19 mouse cellular contexts compared by ENCODE assay signal in genomic region chr1:106598292-106598583, GRCm38 (mm10).
"Had no signal": no experiment of that assay in that cellular context is flagged by ENCODE, and none has a peak within 500 bp of the region (broad histone marks: within the 10 kb centered on the region; RNA-seq: fewer than 3 reads in every experiment).

No protein-coding gene starts in this region.

- H3K36me3 ChIP-seq: midbrain, embryonic 12.5 days; midbrain, embryonic 15.5 days; neural tube, embryonic 13.5 days; stomach, embryonic 15.5 days had no signal

- DNase-seq: kidney, adult 2 months; left cerebral cortex, postnatal 4 days; liver, postnatal 0 days; lung, embryonic 14.5 days; lung, postnatal 4 days; retina, postnatal 1 day; right cerebral cortex, postnatal 25 days; spleen, adult 18-20 months; thymus, postnatal 36 days had no signal

- H3K27ac ChIP-seq: liver, embryonic 14.5 days; midbrain, embryonic 12.5 days; midbrain, embryonic 15.5 days; neural tube, embryonic 13.5 days; stomach, embryonic 15.5 days had no signal

- ATAC-seq: inflammation-experienced regulatory T-cells, adult 6 months; intestine, embryonic 16.5 days; liver, postnatal 0 days; lung, postnatal 0 days; midbrain, embryonic 15.5 days had no signal

- H3K4me2 ChIP-seq: liver, embryonic 11.5 days; lung, embryonic 14.5 days; midbrain, embryonic 12.5 days; midbrain, embryonic 15.5 days; neural tube, embryonic 13.5 days; stomach, embryonic 15.5 days had no signal

- H3K9ac ChIP-seq: liver, embryonic 14.5 days; liver, postnatal 0 days; lung, embryonic 14.5 days; midbrain, embryonic 12.5 days; midbrain, embryonic 15.5 days; neural tube, embryonic 13.5 days; stomach, embryonic 15.5 days had no signal

- H3K4me3 ChIP-seq: midbrain, embryonic 12.5 days; midbrain, embryonic 15.5 days; myocyte; neural tube, embryonic 13.5 days; stomach, embryonic 15.5 days had no signal

- H3K9me3 ChIP-seq: midbrain, embryonic 12.5 days; midbrain, embryonic 15.5 days; neural tube, embryonic 13.5 days; stomach, embryonic 15.5 days had no signal

- H3K27me3 ChIP-seq: midbrain, embryonic 12.5 days; midbrain, embryonic 15.5 days; neural tube, embryonic 13.5 days; stomach, embryonic 15.5 days had no signal
